Mouse (Mus musculus): ENCODE measurements around the gene Rab19. TPM values are rescaled to one million over a fixed set of nuclear protein-coding genes. Genes with fewer than 3 reads are reported as not detected.
"Not testable (repeated sequence)": the region's sequence is repeated elsewhere in the genome, so short reads cannot be mapped to it uniquely, and the experiment has no call there.

Rab19 gene
- polyA plus RNA-seq, 1 experiment from 2014 or later, result 0.81 TPM

DNA sequence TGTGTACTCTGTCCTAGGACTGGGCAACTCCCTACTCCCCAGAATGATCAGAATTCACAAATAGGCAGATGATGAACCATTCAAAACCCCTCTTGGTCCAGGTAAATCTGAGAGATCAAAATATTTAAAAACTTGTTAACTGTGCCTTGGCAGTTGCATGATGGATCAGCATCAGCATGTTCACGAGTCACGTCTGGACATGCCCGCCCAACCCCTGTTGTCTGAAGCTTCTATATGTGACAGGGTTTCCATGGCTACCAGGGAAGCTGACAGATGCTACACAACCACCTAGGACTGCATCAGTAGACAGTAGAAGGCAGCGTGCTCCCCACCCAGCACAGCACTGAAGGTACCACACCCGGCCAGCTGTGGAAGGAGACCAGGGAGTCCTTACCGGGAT lies 32.0 kb upstream of the Rab19 start:
- 85% methylated on average over 6 of the region's 6 CpGs for WGBS
- no peak for ATAC-seq (ENCODE audit: insufficient number of reproducible peaks, insufficient read depth, low FRiP score, low TSS enrichment, low read depth)
- H3K27ac ChIP-seq, result 0 out of 2 replicates have a peak overlapping the region, but pooled peaks have one; percentile 67
- peaks cover 24% of the 10 kb centered on the region for H3K4me1 ChIP-seq (replicated peaks)
- H3K4me2 ChIP-seq, result no peak overlapping the region
- no peaks in the 10 kb centered on the region for H3K9me3 ChIP-seq
- no peak overlapping the region for H3K9ac ChIP-seq (replicated peaks)
- H3K27me3 ChIP-seq, result no peaks in the 10 kb centered on the region
- peaks cover 76% of the 10 kb centered on the region for H3K36me3 ChIP-seq
- no peak overlapping the region for H3K4me3 ChIP-seq (replicated peaks)

DNA sequence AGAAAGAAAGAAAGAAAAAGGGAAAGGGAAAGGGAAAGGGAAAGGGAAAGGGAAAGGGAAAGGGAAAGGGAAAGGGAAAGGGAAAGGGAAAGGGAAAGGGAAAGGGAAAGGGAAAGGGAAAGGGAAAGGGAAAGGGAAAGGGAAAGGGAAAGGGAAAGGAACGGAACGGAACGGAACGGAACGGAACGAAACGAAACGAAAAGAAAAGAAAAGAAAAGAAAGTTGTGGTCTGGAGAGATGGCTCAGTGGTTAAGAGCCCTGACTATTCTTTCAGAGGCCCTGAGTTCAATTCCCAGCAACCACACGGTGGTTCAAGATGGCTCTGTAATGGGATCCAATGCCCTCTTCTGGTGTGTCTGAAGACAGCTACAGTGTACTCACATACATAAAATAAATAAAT lies 21.8 kb upstream of the Rab19 start:
- 96% methylated on average over 9 of the region's 9 CpGs for WGBS
- not testable (repeated sequence) for H3K4me3 ChIP-seq (replicated peaks); H3K27ac ChIP-seq; H3K4me2 ChIP-seq; H3K27me3 ChIP-seq; H3K4me1 ChIP-seq (replicated peaks); H3K9ac ChIP-seq (replicated peaks); ATAC-seq (ENCODE audit: insufficient number of reproducible peaks, insufficient read depth, low FRiP score, low TSS enrichment, low read depth); H3K9me3 ChIP-seq
- peaks cover 74% of the 10 kb centered on the region for H3K36me3 ChIP-seq

DNA sequence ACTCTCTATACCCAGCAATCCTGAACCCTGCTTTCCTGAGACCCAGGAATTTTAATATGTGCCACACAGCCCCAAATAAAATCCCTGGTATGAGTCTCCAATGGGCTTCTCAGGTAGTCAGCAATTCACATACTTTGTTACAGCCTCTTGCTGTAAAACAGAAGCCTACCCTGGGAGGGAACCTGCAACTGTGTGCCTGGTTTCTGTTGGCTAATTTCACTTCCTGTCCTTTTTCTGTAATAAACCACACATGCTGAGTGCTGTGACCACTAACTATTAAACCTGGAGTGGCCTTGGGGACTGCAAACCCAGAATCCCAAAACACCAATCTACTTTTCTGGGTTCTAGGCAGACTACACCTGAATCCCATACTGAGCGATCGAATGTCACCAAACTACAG lies 18.3 kb upstream of the Rab19 start:
- Histone ChIP-seq H3K4me3 (replicated peaks) (no peak overlapping the region), H3K27ac (peak overlapping the region; percentile 36; the same call in 1 of the 2 replicates), H3K4me1 (replicated peaks) (peaks cover 8% of the 10 kb centered on the region), H3K9ac (replicated peaks) (no peak overlapping the region), H3K9me3 (no peaks in the 10 kb centered on the region), H3K36me3 (peaks cover 70% of the 10 kb centered on the region), H3K4me2 (no peak overlapping the region), H3K27me3 (no peaks in the 10 kb centered on the region)
- ATAC-seq (ENCODE audit: insufficient number of reproducible peaks, insufficient read depth, low FRiP score, low TSS enrichment, low read depth), result no peak
- WGBS, result 67% methylated on average over 2 of the region's 2 CpGs

DNA sequence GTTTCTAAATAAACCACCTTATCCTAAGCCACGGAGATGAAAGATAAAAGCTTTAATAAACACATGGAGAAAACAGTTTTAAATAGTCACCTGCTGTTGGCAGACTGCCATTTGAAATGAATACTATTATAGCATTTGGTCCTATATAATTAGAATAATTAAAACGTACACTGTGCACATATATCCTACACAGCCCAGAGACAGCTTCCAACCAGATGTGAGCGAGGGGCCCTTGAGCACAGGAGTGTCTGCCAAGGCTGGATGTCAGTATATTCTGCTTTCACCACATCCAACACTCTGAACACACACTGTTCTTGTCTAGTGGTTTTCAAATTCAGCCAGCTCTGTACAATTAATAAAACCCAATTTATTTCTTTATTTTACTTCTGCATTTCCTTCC lies 11.3 kb upstream of the Rab19 start:
- Histone ChIP-seq H3K27ac (no peak overlapping the region), H3K4me3 (replicated peaks) (no peak overlapping the region), H3K4me2 (no peak overlapping the region), H3K9ac (replicated peaks) (no peak overlapping the region), H3K9me3 (no peaks in the 10 kb centered on the region), H3K36me3 (peaks cover 41% of the 10 kb centered on the region), H3K4me1 (replicated peaks) (peaks cover 11% of the 10 kb centered on the region), H3K27me3 (no peaks in the 10 kb centered on the region)
- no peak for ATAC-seq (ENCODE audit: insufficient number of reproducible peaks, insufficient read depth, low FRiP score, low TSS enrichment, low read depth)
- 59% methylated on average over 3 of the region's 3 CpGs for WGBS

DNA sequence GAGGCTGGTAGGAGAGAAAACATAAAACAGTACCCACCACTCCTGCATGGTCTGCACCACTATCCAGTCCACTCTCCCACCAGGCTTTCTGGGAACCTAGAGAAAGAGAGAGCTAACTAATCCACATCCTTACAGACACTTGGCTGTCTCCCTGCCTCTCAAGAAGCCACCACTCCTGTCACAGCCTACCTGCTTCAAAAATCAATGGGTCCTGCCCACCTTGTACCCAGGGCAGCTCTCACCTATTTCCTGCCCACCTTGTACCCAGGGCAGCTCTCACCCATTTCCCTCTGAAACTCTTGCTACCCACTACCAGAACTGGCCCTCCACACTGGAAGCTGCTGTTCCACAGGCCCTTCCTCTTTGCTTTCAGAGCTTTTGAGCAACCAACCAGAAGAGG lies 8.9 kb upstream of the Rab19 start:
- Histone ChIP-seq H3K27me3 (no peaks in the 10 kb centered on the region), H3K36me3 (peaks cover 26% of the 10 kb centered on the region), H3K9me3 (no peaks in the 10 kb centered on the region), H3K4me2 (no peak overlapping the region), H3K27ac (no peak overlapping the region), H3K4me1 (replicated peaks) (peaks cover 24% of the 10 kb centered on the region), H3K9ac (replicated peaks) (no peak overlapping the region), H3K4me3 (replicated peaks) (no peak overlapping the region)
- ATAC-seq (ENCODE audit: insufficient number of reproducible peaks, insufficient read depth, low FRiP score, low TSS enrichment, low read depth), result no peak

DNA sequence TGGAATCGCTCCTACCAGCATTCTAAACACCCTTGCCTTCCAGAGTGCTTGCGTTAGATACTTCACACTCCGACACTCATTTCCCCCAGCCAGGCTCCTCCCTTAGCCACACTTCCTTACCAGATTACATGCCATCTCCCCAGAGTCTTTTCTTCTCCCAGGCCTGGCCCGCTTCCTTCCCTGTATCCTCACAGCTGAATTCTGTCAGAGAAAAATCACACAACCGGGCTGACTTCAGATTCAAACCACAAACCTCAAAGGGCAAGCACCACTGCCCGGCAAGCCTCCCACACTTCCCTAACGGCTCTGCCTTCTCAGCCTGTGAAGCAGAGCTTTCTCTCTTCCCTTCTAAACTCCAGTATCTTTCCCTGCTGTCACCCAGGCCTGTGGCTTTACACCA lies 8.2 kb upstream of the Rab19 start:
- Histone ChIP-seq H3K36me3 (peaks cover 19% of the 10 kb centered on the region), H3K27ac (peak overlapping the region; percentile 14; the same call in 1 of the 2 replicates), H3K9ac (replicated peaks) (0 out of 2 replicates have a peak overlapping the region, but pooled peaks have one; percentile 23), H3K9me3 (no peaks in the 10 kb centered on the region), H3K4me3 (replicated peaks) (no peak overlapping the region), H3K4me1 (replicated peaks) (peaks cover 24% of the 10 kb centered on the region), H3K4me2 (no peak overlapping the region; the same call in 1 of the 2 replicates), H3K27me3 (no peaks in the 10 kb centered on the region)
- ATAC-seq (ENCODE audit: insufficient number of reproducible peaks, insufficient read depth, low FRiP score, low TSS enrichment, low read depth), result no peak
- 49% methylated on average over 7 of the region's 7 CpGs for WGBS

DNA sequence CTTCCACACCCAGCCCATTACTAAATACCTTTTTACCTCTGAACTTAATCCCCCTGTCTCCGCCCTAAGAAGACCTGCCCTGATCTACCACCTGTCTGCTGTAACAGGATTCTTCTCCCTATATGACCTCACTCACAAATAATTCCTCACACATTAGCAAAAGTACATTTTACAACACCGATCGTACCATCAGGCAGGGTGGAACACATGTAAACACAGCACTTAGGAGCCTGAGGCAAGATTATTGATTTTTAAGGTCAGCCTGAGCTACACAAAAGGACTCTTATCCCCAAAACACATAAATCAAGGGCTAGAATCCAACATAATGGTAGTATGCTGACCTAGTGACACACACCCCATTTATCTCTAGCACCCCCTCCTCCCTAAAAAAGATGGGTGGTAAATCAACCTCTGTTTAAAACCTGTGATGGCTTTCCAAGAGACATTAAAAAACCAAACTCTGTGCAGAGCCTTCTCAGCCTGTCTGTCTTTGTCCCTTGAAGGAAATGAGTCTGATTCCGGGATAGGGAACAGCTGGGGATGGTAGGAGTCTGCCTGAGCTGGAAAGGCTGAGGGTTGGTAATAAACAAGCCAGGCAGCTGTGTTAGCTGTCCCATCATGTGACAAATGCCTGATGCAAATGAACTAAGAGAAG lies 7.5 kb upstream of the Rab19 start:
- no peak overlapping the region for H3K4me3 ChIP-seq (replicated peaks)
- no peaks in the 10 kb centered on the region for H3K27me3 ChIP-seq
- WGBS, result 60% methylated on average over 4 of the region's 4 CpGs
- peaks cover 24% of the 10 kb centered on the region for H3K4me1 ChIP-seq (replicated peaks)
- H3K9ac ChIP-seq (replicated peaks), result no peak overlapping the region
- H3K36me3 ChIP-seq, result peaks cover 18% of the 10 kb centered on the region
- no peaks in the 10 kb centered on the region for H3K9me3 ChIP-seq
- H3K4me2 ChIP-seq, result no peak overlapping the region
- peak overlapping the region; percentile 2; the same call in 1 of the 2 replicates for H3K27ac ChIP-seq
- no peak for ATAC-seq (ENCODE audit: insufficient number of reproducible peaks, insufficient read depth, low FRiP score, low TSS enrichment, low read depth)

DNA sequence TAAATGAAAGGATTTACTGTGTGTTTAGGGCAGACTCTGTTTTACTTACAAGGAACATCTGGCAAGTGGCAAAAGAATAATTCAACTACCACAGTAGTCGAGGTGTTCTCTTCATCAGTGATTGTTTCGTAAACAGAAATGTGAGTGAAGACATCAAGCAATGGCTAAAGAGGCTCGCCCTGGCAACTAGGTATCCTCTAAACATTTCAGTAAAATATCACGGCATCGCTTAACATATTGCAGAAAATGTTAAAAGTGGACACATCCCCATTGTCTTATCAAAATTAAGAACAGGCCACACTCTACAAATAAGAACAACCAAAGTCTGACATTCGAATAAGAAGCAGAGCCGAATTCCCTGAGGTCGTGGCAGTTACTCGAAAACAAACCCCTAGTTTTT lies 4.2 kb upstream of the Rab19 start:
- no peak for ATAC-seq (ENCODE audit: insufficient number of reproducible peaks, insufficient read depth, low FRiP score, low TSS enrichment, low read depth)
- 20% methylated on average over 9 of the region's 9 CpGs for WGBS
- peak overlapping the region; percentile 63 for H3K4me2 ChIP-seq

DNA sequence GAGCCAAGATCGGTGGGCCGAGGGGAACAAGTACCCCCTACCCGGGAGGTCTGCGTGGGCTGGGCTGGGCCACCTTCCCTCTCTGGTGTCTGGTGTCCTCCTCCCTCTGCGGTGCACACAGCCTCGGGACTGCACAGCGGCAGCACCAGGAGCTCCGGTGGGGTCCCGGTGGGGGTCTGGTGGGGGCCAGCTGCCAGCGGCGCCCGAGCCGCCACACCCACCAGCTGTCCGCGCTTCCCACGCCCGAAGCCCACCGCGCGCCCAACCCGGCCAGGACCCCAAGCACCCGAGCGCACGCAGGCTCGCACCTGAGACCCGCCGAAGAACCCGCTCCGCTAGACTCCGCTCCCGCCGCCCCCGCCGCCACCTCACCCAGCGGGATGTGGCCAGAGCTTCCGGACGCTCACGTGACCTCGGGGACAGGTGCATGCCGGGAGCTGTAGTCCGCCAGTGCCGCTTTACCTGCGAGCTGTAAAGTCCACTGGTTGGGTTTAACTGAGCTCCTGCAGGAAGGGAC lies 3.6 kb upstream of the Rab19 start, which contains the start of gene Slc37a3:
Slc37a3 (minus strand) TSS at position 365 of the 517 bp plus-strand sequence.
- peak; percentile 91 for ATAC-seq (ENCODE audit: insufficient number of reproducible peaks, insufficient read depth, low FRiP score, low TSS enrichment, low read depth)
- peak within 1 kb of the TSS; percentile 70 for H3K9ac ChIP-seq (replicated peaks)
- peaks cover 29% of the 10 kb centered on the region for H3K4me1 ChIP-seq (replicated peaks)
- under 1% methylated on average over 43 of the region's 43 CpGs for WGBS
- peak within 1 kb of the TSS; percentile 26; the same call in 1 of the 2 replicates for H3K27ac ChIP-seq
- peak within 1 kb of the TSS; percentile 60 for H3K4me3 ChIP-seq (replicated peaks)
- no peaks in the 10 kb centered on the region for H3K9me3 ChIP-seq
- H3K4me2 ChIP-seq, result peak within 1 kb of the TSS; percentile 63
- H3K27me3 ChIP-seq, result peaks cover 11% of the 10 kb centered on the region
- peaks cover 13% of the 10 kb centered on the region for H3K36me3 ChIP-seq

More for the DNA sequence above, 4.2 kb upstream of the Rab19 start:
- Histone ChIP-seq H3K27me3 (peaks cover 11% of the 10 kb centered on the region), H3K4me1 (replicated peaks) (peaks cover 29% of the 10 kb centered on the region), H3K36me3 (peaks cover 13% of the 10 kb centered on the region), H3K9ac (replicated peaks) (peak overlapping the region; percentile 70), H3K4me3 (replicated peaks) (peak overlapping the region; percentile 60), H3K9me3 (no peaks in the 10 kb centered on the region), H3K27ac (peak overlapping the region; percentile 26; the same call in 1 of the 2 replicates)

DNA sequence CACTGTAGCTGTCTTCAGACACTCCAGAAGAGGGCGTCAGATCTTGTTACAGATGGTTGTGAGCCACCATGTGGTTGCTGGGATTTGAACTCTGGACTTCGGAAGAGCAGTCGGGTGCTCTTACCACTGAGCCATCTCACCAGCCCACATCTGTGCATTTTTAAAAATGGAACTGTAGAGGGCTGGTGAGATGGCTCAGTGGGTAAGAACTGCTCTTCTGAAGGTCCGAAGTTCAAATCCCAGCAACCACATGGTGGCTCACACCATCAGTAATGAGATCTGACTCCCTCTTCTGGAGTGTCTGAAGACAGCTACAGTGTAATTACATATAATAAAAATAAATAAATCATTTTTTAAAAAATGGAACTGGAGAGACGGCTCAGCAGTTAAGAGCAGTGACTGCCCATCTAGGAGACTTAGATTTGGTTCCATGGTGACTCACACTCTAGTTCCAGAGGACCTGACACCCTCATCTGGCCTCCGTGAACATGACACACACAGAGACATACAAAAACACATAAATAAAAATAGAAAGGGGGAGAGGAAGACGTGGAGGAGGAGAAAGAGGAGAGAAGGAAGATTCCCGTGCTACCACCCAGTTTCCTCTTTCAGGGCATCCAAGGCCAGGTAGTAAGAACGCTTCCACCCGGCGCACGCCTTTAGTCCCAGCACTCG lies 2.7 kb upstream of the Rab19 start:
- 75% methylated on average over 13 of the region's 13 CpGs for whole genome bisulfite sequencing
- not testable (repeated sequence) for ATAC-seq (ENCODE audit: insufficient number of reproducible peaks, insufficient read depth, low FRiP score, low TSS enrichment, low read depth); H3K4me2 ChIP-seq; H3K4me3 ChIP-seq (replicated peaks); H3K9ac ChIP-seq (replicated peaks); H3K9me3 ChIP-seq; H3K27ac ChIP-seq
- peaks cover 21% of the 10 kb centered on the region for H3K4me1 ChIP-seq (replicated peaks)
- H3K36me3 ChIP-seq, result peaks cover 13% of the 10 kb centered on the region
- peaks cover 13% of the 10 kb centered on the region for H3K27me3 ChIP-seq

DNA sequence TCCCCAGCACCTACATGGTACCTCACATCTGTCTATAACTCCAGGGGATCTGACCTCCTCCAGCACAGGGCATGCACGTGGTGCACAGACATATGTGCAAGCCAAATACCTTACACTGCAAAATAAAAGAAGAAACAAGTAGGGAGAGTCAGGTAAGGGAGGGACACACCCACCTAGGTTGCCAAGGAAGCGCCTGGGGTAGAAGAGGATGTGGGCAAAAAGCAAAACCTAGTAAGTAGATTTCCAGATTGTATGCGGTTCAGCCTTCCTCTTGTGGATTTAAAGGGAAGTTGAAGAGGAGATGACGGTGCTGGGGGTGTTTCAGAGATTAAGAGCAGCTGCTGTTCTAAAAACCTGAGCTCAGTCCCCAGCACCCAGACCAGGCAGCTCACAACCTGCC lies 1.8 kb upstream of the Rab19 start:
- H3K27ac ChIP-seq, result no peak overlapping the region
- peaks cover 18% of the 10 kb centered on the region for H3K4me1 ChIP-seq (replicated peaks)
- no peak overlapping the region for H3K4me3 ChIP-seq (replicated peaks)
- peaks cover 8% of the 10 kb centered on the region for H3K36me3 ChIP-seq
- no peaks in the 10 kb centered on the region for H3K9me3 ChIP-seq
- H3K27me3 ChIP-seq, result peaks cover 14% of the 10 kb centered on the region
- no peak overlapping the region for H3K4me2 ChIP-seq
- WGBS, result 56% methylated on average over 4 of the region's 4 CpGs
- H3K9ac ChIP-seq (replicated peaks), result no peak overlapping the region
- no peak for ATAC-seq (ENCODE audit: insufficient number of reproducible peaks, insufficient read depth, low FRiP score, low TSS enrichment, low read depth)
